Comparison of ENCODE assay signal across 10 mouse cellular contexts in the genomic region with DNA sequence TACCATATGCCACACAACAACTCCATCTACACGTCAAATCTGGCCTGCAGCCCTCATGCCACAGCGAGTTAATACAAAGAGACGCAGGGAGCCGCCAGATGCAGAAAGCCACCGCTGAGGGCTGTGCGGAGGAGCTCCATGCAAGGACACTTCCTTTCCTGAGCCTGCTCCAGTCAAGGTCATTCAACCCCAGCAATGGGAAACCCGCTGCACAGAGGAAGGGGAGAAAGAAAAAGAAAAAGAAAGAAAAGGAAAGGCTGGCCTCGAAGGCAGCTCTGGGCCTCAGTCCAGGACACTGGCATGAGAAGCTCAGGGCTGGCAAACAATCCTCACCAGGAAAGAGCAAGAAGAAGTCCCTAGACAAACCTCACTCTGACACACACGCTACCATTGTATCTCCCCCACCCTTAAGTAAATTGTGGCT. TPM values are rescaled to one million over a fixed set of nuclear protein-coding genes. Genes with fewer than 3 reads are reported as not detected.
DNase-seq lines count a peak whose midpoint lies in the region; ATAC-seq and TF ChIP-seq lines count a peak whose summit lies in the region.
"Had no signal": no experiment of that assay in that cellular context is flagged by ENCODE, and none has a peak within 500 bp of the region (broad histone marks: within the 10 kb centered on the region; RNA-seq: fewer than 3 reads in every experiment).

No protein-coding gene starts in this region.

- ATAC-seq in limb, embryonic 12.5 days (ENCODE audit: insufficient number of reproducible peaks, insufficient read depth, low FRiP score, low TSS enrichment, low read depth) = no peak
- peak; percentile 87 for ATAC-seq in forebrain, embryonic 16.5 days
- no peak for ATAC-seq in monocyte, adult 5-6 weeks (replicated peaks; ENCODE audit: insufficient number of reproducible peaks, low FRiP score, low TSS enrichment, poor library complexity, severe bottlenecking)
- ATAC-seq: Patski had no signal

- no peak overlapping the region for H3K4me3 ChIP-seq in limb, embryonic 12.5 days (replicated peaks)
- H3K4me3 ChIP-seq in limb, embryonic 10.5 days = no peak overlapping the region
- no peak overlapping the region for H3K4me3 ChIP-seq in forebrain, embryonic 16.5 days (replicated peaks; ENCODE audit: low read length)
- no peak overlapping the region for H3K4me3 ChIP-seq in olfactory bulb, adult 2 months (ENCODE audit: insufficient read depth, low read depth, low read length)
- H3K4me3 ChIP-seq: erythroblast, embryonic 14.5 days had no signal

- 78% methylated on average over 9 of the region's 9 CpGs for WGBS in limb, embryonic 12.5 days
- 82% methylated on average over 9 of the region's 9 CpGs for WGBS in limb, embryonic 10.5 days
- WGBS in forebrain, embryonic 16.5 days = 6% methylated on average over 9 of the region's 9 CpGs
- 32% methylated on average over 9 of the region's 9 CpGs for WGBS in olfactory bulb, adult 2 months

- no peak overlapping the region for H3K9ac ChIP-seq in limb, embryonic 12.5 days (replicated peaks)
- peak overlapping the region; percentile 27; the same call in 1 of the 2 replicates for H3K9ac ChIP-seq in forebrain, embryonic 16.5 days (replicated peaks; ENCODE audit: low read depth, low read length)

- no peak overlapping the region for H3K4me2 ChIP-seq in limb, embryonic 12.5 days
- peak overlapping the region; percentile 20 for H3K4me2 ChIP-seq in forebrain, embryonic 16.5 days (ENCODE audit: low read length)

- H3K4me1 ChIP-seq in limb, embryonic 12.5 days (replicated peaks) = peaks cover 7% of the 10 kb centered on the region; the same call in 1 of the 2 replicates
- H3K4me1 ChIP-seq in limb, embryonic 10.5 days = peaks cover 12% of the 10 kb centered on the region
- H3K4me1 ChIP-seq in forebrain, embryonic 16.5 days (replicated peaks; ENCODE audit: control insufficient read depth, insufficient read depth, low read length) = peaks cover 16% of the 10 kb centered on the region
- peaks cover 11% of the 10 kb centered on the region for H3K4me1 ChIP-seq in olfactory bulb, adult 2 months (ENCODE audit: control insufficient read depth, insufficient read depth, low read length)

- no peaks in the 10 kb centered on the region for H3K27me3 ChIP-seq in limb, embryonic 12.5 days
- H3K27me3 ChIP-seq in limb, embryonic 10.5 days (ENCODE audit: low read depth, poor library complexity, severe bottlenecking) = no peaks in the 10 kb centered on the region
- no peaks in the 10 kb centered on the region for H3K27me3 ChIP-seq in forebrain, embryonic 16.5 days (replicated peaks; ENCODE audit: control insufficient read depth, insufficient read depth, low read length)
- H3K27me3 ChIP-seq: Patski had no signal

- DNase-seq in limb, embryonic 10.5 days (ENCODE audit: low spot score) = no peak
- DNase-seq in cerebellum, adult 11-12 months = peak; percentile 40
- DNase-seq in spleen, adult 18-20 months = no peak
- no peak for DNase-seq in thymus, postnatal 10 days (ENCODE audit: low spot score in 2 of 2)

- no peak for TF ChIP-seq CTCF in olfactory bulb, adult 2 months (IDR thresholded peaks at IDR 0.05; ENCODE audit: insufficient read depth, low read depth, low read length)

- no peak for TF ChIP-seq POLR2A in olfactory bulb, adult 2 months (IDR thresholded peaks at IDR 0.05; ENCODE audit: insufficient read depth, low read depth, low read length)

- peak overlapping the region; percentile 54; the same call in 1 of the 2 replicates for H3K27ac ChIP-seq in limb, embryonic 12.5 days
- no peak overlapping the region for H3K27ac ChIP-seq in limb, embryonic 10.5 days
- peak overlapping the region; percentile 49; the same call in 1 of the 2 replicates for H3K27ac ChIP-seq in forebrain, embryonic 16.5 days (ENCODE audit: low read length)
- H3K27ac ChIP-seq in olfactory bulb, adult 2 months (ENCODE audit: insufficient read depth, low read depth, low read length) = peak overlapping the region; percentile 19; the same call in 1 of the 2 replicates

- 0 out of 2 replicates have a peak, but pooled peaks cover 5% of the 10 kb centered on the region for H3K9me3 ChIP-seq in limb, embryonic 12.5 days
- H3K9me3 ChIP-seq in limb, embryonic 10.5 days (replicated peaks) = no peaks in the 10 kb centered on the region
- no peaks in the 10 kb centered on the region for H3K9me3 ChIP-seq in forebrain, embryonic 16.5 days (ENCODE audit: control insufficient read depth, low read length)

- no peaks in the 10 kb centered on the region; the same call in 1 of the 2 replicates for H3K36me3 ChIP-seq in limb, embryonic 12.5 days
- H3K36me3 ChIP-seq in limb, embryonic 10.5 days = no peaks in the 10 kb centered on the region
- H3K36me3 ChIP-seq in forebrain, embryonic 16.5 days (ENCODE audit: control insufficient read depth, insufficient read depth) = no peaks in the 10 kb centered on the region

RNA-seq across cellular contexts. Expression of gene Foxn3, which starts 44.2 kb away (rescaled TPM):
- polyA plus RNA-seq in limb, embryonic 12.5 days (2016; fragmentation: Nextera tagmentation; extraction: Ambion mirVana) = 110 and 115 TPM in 2 replicates
- polyA plus RNA-seq in limb, embryonic 10.5 days (2016; fragmentation: Nextera tagmentation; extraction: Ambion mirVana) = 57.6 and 68.8 TPM in 2 replicates
- polyA plus RNA-seq in forebrain, embryonic 16.5 days (2015; fragmentation: Nextera tagmentation; extraction: Ambion mirVana) = 71.0 and 78.0 TPM in 2 replicates
- polyA plus RNA-seq in olfactory bulb, adult 2 months (2012; ENCODE audit: insufficient read depth, insufficient read length, low replicate concordance, missing spikeins) = 91.0 TPM in 1 of 2 replicates, not detected in the other
- 96.6 to 128 TPM (median 99.8 TPM) in 3 replicates for total RNA-seq in monocyte, adult 5-6 weeks (2017)
